Mouse (Mus musculus): ENCODE data around the gene Ttll6. TPM values are rescaled to one million over a fixed set of nuclear protein-coding genes. Genes with fewer than 3 reads are reported as not detected.

Gene Ttll6
- polyA plus RNA-seq (2021; fragmentation: Nextera tagmentation): not detected in 2 replicates
- long read RNA-seq, experiment 1, partial matches to known transcripts: 0 of 1 reads
- long read RNA-seq, experiment 1, other reads (novel, unspliced or antisense): 1 of 1 reads
- long read RNA-seq, experiment 2: 0 reads

GRCm38 (mm10) chr11:96133239-96133865, at the start of gene Ttll6:
Gene Ttll6 (plus strand): TSS chr11:96133786.

DNA sequence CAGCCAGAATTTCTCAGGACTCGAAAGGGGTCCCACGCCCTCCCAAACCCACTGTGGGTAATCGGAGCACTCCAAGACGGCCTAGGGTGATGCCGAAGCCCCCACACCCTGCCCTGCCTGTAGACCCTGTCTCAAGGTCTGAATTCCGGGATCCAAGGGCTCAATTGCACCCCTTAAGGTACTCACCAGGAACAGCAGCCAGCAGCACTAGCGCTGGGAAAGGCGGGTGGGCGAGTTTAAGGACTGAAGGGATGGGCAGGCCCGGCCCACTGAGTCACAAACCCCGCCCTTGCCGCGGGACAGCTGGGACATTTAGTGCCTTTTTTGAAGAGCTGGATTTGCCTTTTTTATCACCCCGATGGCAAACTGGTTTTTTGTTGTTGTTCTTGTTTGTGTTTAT, 21.8 kb upstream of the Ttll6 start, which contains the start of gene Calcoco2:
Calcoco2 (minus strand) TSS at position 214 of the 400 bp plus-strand sequence.

DNA sequence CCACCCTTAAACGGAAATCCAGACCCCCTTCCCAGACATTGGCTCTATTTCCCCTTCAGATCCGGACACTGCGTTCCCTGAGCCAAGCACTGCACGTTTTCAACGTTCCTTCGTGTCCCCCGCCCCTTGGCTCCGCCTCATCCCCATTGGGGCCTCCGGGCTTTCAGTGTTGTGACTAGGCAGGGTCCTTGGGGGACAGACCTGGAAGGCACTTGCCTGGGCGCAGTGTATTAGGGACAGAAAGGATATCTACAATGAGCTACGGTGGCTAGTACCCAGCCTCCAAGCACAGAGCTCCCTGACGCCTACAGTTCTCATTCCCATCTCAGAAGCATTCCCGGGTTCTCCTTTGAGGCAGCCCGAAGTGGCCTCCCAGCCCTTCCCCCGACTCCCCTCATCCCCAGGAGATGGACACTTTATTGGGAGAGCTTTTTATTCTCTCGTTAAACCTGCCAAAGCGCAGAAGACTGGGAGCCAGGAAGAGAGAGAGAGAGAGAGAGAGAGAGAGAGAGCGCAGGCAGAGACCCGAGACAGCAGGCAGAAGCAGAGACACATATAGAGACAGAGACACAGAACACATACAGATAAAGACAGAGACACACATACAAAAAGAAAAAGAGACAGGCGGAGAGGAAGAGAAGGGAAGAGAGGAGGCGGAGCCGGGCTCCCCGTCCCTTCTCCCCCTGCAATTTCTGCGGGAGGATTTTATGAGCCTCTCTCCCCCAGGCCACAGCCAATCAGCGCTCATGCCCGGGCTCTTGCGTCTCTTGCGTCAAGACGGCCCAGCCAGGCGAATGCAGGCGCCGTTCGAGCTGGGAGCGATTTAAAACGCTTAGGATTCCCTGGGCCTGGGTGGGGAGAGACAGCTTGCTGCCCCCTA, 60.2 kb downstream of the Ttll6 start, which contains the start of gene Hoxb13:
Hoxb13 (plus strand) TSS at position 796 of the 880 bp plus-strand sequence.

Other genes starting within 250 kb of the Ttll6 start
- not detected in 2 replicates for gene B4galnt2, start 218.9 kb upstream of the Ttll6 start, polyA plus RNA-seq (2021; fragmentation: Nextera tagmentation)
- 0.08 TPM in 1 of 2 replicates, not detected in the other for gene Igf2bp1, start 127.8 kb upstream of the Ttll6 start, polyA plus RNA-seq (2021; fragmentation: Nextera tagmentation)
- not detected in 2 replicates for gene Gip, start 109.2 kb upstream of the Ttll6 start, polyA plus RNA-seq (2021; fragmentation: Nextera tagmentation)
- gene Snf8, start 98.9 kb upstream of the Ttll6 start, polyA plus RNA-seq (2021; fragmentation: Nextera tagmentation): 20.7 and 174 TPM in 2 replicates
- 7.4 and 13.4 TPM in 2 replicates for gene Ube2z, start 68.4 kb upstream of the Ttll6 start, polyA plus RNA-seq (2021; fragmentation: Nextera tagmentation)
- gene Atp5g1, start 58.1 kb upstream of the Ttll6 start, polyA plus RNA-seq (2021; fragmentation: Nextera tagmentation): 1,286 and 1,332 TPM in 2 replicates
- gene Calcoco2, start 21.8 kb upstream of the Ttll6 start, polyA plus RNA-seq (2021; fragmentation: Nextera tagmentation): not detected in 2 replicates
- not detected in 2 replicates for gene Hoxb13, start 60.5 kb downstream of the Ttll6 start, polyA plus RNA-seq (2021; fragmentation: Nextera tagmentation)
- gene Hoxb9, start 137.7 kb downstream of the Ttll6 start, polyA plus RNA-seq (2021; fragmentation: Nextera tagmentation): not detected in 2 replicates
- gene Hoxb8, start 148.1 kb downstream of the Ttll6 start, polyA plus RNA-seq (2021; fragmentation: Nextera tagmentation): not detected in 2 replicates
- gene Hoxb7, start 152.8 kb downstream of the Ttll6 start, polyA plus RNA-seq (2021; fragmentation: Nextera tagmentation): not detected in 2 replicates
- not detected in 2 replicates for gene Hoxb6, start 158.7 kb downstream of the Ttll6 start, polyA plus RNA-seq (2021; fragmentation: Nextera tagmentation)
- gene Hoxb5, start 169.6 kb downstream of the Ttll6 start, polyA plus RNA-seq (2021; fragmentation: Nextera tagmentation): not detected in 2 replicates
- not detected in 2 replicates for gene Hoxb4, start 184.5 kb downstream of the Ttll6 start, polyA plus RNA-seq (2021; fragmentation: Nextera tagmentation)
- not detected in 2 replicates for gene Hoxb3, start 189.5 kb downstream of the Ttll6 start, polyA plus RNA-seq (2021; fragmentation: Nextera tagmentation)
- not detected in 2 replicates for gene Hoxb2, start 216.7 kb downstream of the Ttll6 start, polyA plus RNA-seq (2021; fragmentation: Nextera tagmentation)
- not detected in 2 replicates for gene Hoxb1, start 232.0 kb downstream of the Ttll6 start, polyA plus RNA-seq (2021; fragmentation: Nextera tagmentation)